Mouse (Mus musculus) ZHBTc4 (cell line): Measurements from ENCODE around the gene Tmem151a.
A peak's percentile ranks its signal among the peaks of the same experiment; 100 is the strongest.
"Not testable (repeated sequence)": the region's sequence is repeated elsewhere in the genome, so short reads cannot be mapped to it uniquely, and the experiment has no call there.

Experiments
- DNase-seq: peaks from one replicate; pipeline ENCODE4 v3.0.0-alpha.2; 2011; ENCODE audit warnings: low read depth, low spot score

The Tmem151a gene

DNA sequence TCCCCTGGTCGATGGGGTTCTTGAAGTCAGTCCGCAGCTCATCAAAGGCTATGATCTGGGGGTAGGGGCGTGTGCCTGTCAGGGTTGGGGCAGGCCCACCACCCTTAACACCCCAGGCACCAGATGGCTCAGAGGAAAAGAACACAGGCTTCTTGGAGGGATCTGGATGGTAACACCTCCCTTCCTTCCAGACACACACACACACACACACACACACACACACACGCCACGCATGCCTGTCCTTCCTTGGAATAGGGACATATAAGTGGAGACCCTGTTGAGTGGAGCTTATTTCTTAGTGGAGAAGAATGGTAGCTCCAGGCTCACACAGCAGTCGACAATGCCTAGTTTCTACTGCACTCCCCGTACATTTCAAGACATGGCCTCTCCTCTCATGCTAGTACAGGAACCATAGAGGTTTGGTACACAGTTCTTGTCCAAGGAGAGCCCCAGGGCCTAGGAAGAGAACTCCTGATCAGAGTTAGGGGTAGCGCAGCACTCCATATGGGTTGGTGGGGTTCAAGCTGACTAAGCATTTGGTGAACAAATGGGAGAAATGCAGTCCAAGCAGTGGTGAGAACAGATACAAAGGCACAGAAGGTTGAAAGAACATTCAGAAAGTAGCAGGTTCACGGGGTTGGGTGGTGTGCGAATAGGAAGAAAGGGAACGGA is 9.6 kb upstream of the Tmem151a start:
- DNase-seq = no peak

DNA sequence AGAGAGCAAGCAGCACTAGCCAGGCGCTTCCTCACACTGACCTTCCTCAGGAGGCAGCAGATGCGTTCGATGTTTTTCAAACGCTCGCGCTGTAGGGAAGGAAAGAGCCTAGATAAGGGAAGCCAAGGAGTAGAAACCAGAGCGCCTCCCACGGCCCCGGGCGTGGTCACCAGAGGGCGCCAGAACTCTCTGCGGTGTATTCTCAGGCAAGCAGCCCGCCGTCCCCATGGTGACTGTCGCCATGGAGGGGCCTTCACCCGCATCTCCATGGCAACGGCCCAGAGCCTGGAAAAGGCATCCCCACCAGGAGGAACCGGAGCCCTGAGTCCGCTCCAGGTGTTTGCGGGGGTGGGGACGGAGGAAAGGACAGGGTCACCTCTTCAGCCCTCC is 8.9 kb upstream of the Tmem151a start:
- peak; percentile 97 for DNase-seq

DNA sequence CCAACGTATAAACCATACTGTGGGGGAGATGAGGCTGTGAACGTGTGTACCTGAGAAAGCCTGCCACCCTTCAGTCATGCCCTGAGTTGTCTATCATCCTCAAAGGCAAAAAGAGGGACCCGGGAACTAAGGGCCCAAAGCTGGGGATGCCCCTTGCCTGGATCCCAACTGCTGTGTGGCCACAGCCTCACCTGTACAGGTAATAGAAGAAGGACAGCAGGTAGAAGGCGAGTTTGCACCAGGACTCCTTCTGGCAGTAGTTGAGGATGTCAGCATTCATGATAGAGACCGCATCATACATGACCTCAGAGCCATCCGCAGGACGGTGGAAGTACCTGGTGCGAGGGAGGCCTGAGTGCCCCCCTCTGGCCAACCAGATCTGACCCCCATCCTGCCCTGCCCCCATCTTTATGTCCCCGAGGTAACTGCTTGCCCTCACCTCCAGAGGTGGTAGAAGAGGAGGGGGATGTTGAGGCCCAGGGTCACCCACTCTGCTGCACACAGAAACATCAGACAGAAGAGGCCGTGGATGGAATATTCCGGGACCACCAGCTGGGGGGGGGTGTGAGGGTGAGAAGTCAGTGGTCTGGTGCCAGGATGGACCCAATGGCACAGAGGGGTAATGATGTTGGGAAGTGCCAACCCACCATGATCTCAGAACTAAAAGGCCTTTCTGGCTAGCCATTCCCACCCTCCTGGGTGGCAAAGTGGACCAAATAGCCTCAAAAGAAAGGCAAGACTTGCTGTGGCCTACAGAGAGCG is 8.3 kb upstream of the Tmem151a start:
- no peak for DNase-seq

DNA sequence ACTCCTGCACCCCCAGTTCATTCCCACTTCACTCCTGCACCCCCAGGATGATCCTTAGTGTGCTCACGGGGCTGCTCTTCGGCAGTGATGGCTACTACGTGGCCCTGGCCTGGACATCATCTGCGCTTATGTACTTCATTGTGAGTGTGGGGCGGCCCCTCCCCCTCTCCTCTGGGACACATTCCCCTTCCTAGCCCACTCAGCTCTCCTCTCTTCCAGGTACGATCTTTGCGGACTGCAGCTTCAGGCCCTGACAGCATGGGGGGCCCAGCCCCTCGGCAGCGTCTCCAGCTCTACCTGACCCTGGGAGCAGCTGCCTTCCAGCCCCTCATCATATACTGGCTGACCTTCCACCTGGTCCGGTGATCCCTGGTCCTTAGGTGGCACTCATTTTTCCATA is 6.8 kb upstream of the Tmem151a start:
- DNase-seq = no peak

DNA sequence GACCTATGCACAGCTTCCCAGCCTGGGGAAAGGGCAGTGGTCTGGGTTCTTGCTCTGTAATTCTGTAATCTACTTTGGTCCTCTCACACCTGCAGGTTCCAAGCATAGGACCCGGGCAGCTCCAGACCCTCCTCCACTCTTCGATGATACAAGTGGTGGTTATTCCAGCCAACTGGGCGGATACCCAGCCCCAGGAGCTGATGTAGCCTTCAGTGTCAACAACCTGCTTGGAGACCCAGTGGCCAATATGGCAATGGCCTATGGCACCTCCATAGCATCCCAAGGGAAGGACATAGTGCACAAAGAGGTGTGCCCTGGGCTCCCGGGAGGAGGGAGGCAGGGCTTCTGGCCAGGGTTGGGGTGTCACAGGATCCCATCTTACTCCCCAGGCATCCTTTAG is 4.0 kb upstream of the Tmem151a start:
- no peak for DNase-seq

DNA sequence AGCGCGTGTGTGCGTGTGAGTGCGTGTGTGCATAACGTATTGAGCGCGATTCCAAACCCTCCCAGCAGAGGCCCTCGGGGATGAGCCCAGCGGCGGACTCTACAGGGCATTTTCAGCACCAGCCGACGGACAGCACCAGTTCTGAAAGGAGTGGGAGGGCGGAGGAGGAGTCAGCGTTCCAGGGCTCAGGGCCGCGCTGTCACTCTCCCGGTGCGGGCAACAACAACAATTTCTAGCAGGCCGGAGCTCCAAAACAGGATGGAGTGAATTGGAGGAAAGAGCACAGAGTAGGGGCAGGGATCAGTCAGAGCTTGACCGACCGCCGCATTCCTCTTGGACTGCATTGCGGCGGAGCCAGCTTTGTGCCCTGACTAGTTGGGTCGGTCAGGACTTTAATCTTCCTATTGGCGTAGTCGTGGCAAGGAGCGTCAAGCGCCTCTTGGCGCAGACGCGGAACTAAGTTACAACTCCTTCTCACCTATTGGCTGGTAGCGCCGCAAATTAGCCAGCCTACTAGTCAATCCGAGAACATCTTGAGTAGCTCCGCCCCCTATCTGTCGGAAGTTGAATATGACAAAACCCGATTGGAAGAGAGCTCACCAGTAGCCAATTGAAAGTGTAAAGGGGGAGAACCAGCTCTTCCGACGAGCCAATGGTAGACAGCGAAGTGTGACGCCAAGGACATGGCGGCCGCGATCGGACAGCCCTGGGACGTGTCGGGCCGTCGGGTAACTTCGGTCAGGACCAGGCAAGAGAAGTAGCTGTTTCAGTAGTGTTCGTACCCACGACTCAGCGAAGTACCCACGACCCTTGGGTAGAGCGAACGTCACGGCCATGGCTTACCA is 2.8 kb upstream of the Tmem151a start, which contains the start of gene Yif1a:
Yif1a (plus strand) TSS at position 655 of the 845 bp plus-strand sequence.
- DNase-seq = peak; percentile 99

DNA sequence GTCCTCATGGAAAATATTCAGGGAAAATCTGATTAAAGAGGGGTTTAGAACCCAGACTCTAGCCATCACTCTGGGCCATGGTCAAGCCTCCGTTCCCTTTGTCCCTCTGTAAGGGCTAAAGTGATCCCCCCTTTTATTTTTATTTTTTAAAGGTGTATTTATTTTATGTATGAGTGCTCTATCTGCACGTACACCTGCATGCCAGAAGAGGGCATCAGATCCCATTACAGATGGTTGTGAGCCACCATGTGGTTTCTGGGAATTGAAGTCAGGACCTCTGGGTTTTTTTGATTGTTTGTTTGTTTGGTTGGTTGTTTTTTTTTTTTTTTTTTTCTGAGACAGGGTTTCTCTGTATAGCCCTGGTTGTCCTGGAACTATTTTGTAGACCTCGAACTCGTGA is 1.2 kb upstream of the Tmem151a start:
- not testable (repeated sequence) for DNase-seq

DNA sequence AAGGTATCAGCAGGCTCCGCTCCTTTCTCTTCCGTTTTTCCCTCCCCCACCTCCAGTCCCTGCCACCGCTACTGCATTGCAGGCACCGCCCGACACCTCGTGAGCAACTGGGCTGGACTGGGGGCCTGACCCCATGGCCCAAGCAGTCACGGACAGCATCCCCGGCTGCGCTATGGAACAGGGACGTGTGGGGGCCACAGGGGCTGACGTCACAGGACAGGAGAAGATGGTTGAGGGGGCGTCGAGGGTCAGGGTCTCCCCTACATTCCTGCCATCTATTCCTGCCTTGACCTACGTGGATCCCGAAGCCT is 542 bp downstream of the Tmem151a start:
- no peak for DNase-seq

DNA sequence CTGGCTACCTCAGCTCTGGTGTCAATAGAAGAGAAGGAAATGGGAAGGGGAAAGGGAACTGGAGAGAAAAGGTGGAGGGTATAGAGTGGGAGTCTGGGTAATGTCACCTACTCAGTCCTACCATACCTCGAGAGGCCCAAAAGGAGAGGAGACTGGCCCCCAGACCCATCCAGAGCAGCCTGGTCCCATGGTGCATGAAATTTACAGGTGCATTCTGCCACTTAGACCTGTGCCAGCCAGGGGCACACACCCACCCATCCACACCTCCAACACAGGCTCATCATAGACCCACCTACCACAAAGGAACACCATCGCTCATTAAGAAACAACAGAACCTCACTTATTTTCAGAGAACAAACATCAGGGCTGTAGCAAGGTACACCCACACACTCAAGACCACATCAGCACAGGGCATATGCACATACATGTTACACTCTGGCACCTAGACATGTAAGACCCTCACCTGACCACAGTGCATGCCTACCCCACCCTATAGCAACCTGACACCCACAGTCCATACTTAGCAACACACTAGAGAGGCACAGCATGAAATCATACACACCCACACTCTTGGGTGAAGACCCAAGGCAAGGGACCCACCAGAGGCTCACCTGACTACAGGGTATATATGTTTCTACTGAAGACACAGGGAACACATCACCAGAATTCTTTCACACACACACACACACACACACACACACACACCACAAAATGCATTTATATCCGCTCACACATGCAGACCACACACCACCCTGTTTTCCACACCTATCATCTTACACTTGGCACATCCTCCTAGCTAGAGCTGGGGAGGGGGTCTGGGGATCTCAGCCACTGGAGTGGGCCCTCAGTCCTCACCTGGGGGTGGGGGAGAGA is 1.1 kb downstream of the Tmem151a start:
- no peak for DNase-seq

DNA sequence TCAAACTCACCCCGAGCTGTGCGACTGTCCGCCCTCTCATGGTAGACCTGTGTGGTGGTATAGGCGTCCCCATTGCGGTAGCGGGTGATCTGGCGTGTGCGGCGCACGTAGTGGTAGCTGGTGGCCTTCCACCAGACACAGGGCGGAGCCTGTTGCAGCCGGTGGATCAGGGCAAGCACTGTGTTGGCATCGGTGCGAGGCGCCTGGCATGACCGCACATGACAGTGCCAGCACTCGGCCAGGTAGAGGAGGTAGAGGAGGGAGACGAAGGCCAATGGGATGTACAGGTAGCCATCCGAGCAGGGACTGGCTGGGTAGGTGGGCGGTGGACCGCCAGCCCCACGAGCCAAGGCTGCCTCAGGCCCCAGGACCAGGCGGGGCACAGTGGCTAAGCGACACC is 2.7 kb downstream of the Tmem151a start:
- DNase-seq = peak; percentile 61

DNA sequence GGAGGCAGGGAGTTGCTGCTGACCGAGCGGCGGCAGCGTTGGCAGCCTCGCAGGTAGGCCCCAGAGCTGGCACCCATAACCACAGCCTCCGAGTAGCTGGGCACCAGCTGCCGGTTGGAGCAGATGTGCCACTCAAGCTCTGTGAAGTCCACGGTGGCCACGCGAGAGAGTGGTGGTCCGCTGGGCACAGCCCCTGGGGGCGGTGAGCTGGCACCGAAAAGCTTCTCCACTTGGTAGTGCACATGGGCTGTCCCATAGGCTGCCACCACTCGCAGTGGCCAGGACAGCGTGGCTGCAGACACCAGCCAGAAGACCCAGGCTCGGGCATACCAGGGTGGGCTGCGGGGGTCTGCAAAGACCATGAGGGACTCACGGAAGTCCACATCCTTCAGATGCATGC is 3.3 kb downstream of the Tmem151a start:
- DNase-seq = no peak

DNA sequence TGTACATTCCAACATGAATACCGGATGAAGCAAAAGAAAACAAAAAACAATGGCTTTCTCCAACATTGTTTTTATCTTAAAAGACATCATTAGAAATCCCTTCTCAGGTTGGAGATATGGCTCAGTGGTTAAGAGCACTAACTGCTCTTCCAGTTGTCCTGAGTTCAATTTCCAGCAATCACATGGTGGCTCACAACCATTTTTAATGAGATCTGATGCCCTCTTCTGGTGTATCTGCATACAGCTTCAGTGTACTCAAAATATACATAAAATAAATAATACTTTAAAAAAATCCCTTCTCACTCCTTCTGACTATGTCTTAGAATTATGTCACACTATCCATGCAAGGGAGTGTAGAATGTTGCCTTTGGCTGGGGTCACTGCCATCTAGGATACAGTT is 6.1 kb downstream of the Tmem151a start:
- no peak for DNase-seq

DNA sequence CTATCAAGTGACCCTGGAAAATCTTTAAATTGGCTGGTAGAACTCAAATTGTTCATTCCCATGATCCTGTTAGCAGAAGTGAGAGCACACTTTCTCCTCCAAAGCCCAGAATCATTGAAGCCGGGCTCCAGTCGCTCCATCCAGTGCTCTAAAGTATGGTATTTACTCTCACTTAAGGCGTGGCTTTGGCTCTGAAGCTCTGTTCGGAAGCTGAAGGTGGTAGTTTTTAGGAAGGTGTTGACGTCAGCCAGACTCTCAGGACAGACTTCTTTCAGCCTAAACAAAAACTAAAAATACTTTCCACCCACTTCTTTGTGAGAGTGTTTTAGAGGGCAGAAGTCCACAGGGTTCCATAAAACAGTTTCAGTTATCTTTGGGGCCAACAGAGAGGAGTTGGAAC is 11.8 kb downstream of the Tmem151a start:
- DNase-seq = no peak

DNA sequence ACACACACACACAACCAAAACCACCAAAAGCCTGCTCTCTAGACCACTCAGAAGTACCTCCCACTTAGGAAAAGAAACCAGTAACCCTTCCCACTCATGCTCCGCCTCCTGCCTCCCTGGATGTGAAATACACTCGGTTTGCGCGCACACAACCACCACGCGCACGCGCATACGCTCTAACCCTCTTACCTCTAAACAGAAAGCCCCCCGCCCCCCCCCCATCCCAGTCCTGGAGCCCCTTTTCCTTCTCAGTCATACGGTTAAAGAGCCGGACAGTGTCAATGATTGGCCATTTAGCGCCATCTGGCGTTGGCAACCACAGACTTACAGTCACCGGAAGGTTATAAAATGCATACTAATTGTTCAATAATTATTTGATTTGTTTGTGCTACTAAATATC is 12.3 kb downstream of the Tmem151a start:
- peak; percentile 88 for DNase-seq

DNA sequence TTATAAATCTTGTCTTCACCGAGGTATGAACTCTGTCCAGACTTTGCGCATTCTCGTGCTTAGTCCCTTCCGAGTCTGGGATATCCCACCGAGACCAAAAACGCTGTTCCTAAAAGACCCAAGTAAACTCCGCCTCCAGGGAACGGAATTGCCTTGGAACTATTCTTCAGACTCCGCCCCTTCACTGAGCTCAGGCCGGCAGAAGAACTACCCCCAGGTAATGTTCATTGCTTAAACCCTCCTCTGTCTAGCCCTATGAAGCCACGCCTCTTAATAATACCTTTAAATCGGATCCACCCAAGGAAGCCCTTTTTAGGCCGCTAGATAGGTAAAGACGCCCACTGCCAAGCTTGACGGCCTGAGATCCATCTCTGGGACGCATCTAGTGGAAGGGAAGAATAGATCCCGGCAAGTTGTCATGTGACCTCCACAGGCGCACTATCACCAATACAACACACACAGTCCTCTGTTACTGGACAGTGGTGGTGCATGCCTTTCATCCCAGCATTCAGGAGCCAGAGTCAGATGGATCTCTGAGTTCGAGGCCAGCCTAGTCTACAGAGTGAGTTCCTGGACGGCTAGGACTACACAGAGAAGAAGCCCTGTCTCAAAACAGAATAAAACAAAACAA is 12.8 kb downstream of the Tmem151a start:
- peak; percentile 90 for DNase-seq

DNA sequence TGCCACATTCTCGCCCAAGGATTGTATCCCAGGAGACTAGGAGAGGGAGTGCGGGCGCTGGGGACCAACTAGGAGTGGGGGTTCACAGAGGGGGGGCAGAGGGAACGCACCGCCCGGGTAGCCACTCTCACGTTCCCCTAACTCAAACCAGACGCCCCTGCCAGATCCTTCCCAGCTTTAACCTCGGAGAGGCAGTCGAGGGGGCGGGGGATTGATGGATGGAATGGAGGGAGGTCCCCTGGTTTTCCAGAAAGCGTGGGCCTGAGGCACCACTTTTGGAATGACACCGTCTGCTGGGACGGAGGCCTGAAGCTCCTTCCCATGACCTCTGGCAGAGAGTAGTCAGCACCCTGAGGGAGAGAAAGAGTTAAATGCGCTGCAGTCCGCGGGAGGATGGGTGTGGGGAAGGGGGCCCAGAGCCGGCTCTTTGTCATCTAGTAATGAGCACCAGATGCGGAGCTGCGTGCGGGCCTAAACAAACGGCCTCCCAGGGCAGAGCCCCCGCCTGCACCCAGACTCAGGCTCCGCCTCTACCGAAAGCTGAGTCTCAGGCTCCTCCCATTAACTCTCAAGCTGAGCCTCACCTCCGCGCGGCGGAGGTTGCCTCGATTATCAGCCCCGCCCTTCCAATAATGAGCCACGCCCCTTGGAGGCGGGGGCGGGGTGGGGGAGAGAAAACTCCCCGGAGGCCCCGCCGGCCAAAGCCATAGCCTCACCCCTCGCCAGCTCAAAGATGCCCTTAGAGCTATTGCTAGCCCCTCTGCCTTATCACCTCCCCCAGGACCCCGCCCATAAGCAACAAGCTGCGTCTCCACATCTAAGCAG is 13.6 kb downstream of the Tmem151a start:
- peak; percentile 98 for DNase-seq

DNA sequence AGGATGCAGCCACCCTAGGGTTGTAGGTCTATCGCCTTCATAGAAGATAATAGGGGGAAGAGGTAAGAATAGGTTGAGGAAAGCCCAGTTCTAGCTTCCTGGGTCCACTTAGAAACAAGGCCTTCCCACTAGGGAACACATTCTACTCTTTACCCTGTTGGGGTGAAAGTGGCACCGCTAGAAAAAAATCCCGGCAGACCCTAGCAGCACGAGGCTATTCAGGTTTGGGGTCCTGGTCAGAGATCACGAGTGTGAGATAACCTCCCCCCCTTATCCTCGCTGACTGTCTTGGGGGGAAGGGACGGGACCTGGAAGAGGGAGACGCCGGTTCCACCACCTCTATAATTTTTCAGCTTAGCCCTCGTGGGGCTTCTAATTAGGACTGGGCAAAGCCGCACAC is 14.3 kb downstream of the Tmem151a start:
- DNase-seq = no peak

DNA sequence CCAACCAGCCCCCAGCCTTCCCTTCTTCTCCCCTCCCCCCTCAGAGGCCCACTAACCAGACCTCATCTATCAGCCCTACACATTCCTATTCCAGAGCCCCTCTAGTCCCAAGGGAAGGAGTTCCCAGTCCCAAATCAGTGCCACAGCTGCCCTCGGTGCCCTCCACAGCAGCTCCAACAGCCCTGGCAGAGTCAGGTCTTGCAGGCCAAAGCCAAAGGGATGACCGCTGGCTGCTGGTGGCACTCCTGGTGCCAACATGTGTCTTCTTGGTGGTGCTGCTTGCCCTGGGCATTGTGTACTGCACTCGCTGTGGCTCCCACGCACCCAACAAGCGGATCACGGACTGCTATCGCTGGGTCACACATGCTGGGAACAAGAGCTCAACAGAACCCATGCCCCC is 15.4 kb downstream of the Tmem151a start:
- DNase-seq = no peak

DNA sequence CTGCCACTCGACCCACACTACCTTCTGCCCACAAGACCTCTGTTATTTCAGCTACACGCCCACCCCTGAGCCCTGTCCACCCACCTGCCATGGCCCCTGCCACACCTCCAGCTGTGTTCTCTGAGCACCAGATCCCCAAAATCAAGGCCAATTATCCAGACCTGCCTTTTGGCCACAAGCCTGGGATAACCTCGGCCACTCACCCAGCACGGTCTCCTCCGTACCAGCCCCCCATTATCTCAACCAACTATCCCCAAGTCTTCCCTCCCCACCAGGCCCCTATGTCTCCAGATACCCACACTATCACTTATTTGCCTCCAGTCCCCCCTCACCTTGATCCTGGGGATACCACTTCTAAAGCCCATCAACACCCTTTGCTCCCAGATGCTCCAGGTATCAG is 15.8 kb downstream of the Tmem151a start:
- no peak for DNase-seq

DNA sequence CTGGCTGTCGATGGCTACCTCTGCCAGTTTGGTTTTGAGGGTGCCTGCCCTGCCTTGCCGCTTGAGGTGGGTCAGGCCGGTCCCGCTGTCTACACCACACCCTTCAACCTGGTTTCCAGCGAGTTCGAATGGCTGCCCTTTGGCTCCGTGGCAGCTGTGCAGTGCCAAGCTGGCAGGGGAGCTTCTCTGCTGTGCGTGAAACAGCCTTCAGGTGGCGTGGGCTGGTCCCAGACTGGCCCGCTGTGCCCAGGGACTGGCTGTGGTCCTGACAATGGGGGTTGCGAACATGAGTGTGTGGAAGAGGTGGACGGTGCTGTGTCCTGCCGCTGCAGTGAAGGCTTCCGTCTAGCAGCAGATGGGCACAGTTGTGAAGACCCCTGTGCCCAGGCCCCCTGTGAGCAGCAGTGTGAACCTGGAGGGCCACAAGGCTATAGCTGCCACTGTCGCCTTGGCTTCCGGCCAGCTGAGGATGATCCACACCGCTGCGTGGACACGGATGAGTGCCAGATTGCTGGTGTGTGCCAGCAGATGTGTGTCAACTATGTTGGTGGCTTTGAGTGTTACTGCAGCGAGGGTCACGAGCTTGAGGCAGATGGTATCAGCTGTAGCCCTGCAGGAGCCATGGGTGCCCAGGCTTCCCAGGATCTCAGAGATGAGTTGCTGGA is 16.6 kb downstream of the Tmem151a start:
- DNase-seq = no peak
